Mouse (Mus musculus): ENCODE results near the gene Slc35f3.

DNA sequence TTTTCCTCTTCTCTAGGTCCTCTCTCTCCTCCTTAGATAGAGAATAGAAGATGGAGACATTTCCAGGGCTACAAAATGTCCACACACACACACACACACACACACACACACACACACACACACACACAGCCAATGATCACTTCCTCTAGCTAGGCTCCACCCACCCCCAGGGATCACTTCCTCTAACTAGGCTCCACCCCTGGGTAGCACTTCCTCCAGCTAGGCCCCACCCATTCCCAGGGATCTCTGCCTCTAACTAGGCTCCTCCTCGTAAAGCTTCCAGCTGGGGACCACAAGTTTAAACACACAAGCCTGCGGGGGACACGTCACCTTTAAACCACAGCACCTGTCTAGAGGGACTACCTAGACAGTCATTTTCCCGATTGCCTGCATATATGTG, 89.2 kb downstream of the Slc35f3 start:
- no peak for TF ChIP-seq CTCF (IDR thresholded peaks at IDR 0.05; ENCODE audit: low read depth, low read length)
- no peak for TF ChIP-seq POLR2A (IDR thresholded peaks at IDR 0.05; ENCODE audit: borderline replicate concordance, low read depth, low read length)
